Mouse (Mus musculus) lung, postnatal 25 days (tissue): ENCODE data around the gene Inpp4b.

Experiments
- DNase-seq: peaks from one replicate; pipeline ENCODE4 v3.0.0; 2022; ENCODE audit warnings: low spot score

The Inpp4b gene

GRCm38 (mm10) chr8:81342236-81342998 is at the start of gene Inpp4b:
Gene Inpp4b (plus strand): TSS chr8:81342556.
- peak; percentile 59 for DNase-seq

GRCm38 (mm10) chr8:81335250-81335649 is 7.1 kb upstream of the Inpp4b start:
- no peak for DNase-seq

- DNase-seq, result no peak
These were observed 1.2 kb upstream of the Inpp4b start for GRCm38 (mm10) chr8:81341191-81341590.

DNA sequence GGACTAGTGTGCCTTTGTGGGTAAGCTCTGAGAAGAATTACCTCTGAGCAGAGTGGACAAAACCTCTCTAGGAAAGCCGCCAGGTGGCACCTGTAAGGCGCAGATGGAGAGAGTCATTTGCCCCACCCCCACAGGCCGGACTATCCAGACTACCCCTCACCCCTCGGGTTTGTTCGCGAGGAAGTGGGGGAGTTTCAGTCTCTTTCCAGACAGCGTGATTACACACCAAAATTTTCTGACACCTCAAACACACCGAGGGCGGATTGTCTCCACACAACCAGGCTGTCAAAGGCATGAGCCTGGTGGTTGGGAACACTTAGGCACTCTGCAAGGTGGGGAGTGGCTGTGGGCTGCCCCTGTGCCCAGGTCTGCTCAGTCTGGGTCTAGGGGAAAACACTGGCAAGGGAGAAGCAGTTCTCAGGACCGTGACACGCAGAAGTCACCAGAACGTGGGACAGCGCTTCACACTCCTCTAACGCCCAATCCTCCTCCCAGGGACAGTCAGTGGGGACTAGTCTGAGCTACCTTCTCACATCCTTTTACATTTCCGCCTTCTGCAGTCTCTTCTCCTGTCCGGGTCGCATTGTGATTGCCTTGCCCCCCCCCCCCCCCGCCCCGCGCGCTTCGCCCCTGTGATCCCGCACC is 643 bp upstream of the Inpp4b start:
- peak; percentile 63 for DNase-seq

DNA sequence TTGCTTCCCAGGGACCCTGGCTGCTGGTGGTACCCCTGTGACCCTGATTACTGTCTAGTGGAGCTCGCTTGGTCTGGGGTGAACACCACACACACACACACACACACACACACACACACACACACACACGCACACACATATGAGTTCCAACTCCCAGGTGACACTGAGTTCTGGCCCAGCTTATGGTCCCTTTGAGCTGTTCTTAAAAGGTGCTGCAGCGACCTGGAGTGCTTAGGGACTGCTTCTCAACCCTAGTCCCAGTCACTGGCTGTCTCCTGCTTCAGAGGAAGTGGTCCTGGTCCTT is 595 bp downstream of the Inpp4b start:
- no peak for DNase-seq

DNA sequence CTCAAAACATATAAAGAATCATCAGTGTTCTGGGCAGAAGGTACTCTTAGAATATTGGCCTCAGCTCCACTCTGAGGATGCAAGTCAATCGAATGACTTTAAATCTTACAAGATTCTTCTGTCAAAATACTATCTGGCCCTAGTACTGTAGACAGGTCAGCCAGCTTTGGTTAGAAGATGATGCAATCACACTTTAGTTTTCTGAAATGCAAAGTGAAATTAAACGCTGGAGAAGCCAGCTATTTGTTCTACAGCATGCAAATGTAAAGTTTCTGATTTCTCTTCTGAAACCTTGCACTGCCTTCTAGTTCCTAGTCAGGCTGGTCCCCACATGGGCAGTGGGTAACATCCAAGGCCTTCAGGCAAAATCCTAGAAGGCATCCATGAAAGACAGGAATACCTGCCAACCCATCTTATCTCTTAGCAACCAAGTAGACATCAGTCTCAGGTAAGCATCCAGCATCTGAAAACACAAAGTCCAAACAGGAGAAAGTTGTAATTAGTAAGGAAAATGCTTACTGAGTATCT is 2.9 kb downstream of the Inpp4b start:
- DNase-seq, result no peak

- peak; percentile 16 for DNase-seq
These were observed 7.1 kb downstream of the Inpp4b start for GRCm38 (mm10) chr8:81349452-81349851.

DNA sequence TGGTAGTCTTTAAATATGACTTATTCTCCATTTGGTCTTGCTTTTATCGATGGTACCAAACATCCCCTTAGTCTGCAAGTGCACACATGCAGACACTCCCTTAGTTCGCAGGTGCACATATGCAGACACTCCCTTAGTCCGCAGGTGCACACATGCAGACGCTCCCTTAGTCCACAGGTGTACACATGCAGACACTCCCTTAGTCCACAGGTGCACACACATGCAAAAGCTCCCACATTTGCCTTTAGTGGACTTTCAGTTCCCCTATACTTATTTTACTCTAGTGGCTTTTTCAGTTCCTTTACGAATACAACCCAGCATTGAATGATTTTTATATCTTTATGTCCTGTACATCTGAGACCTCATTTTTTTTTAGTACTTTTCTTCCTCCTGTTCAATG is 11.1 kb downstream of the Inpp4b start:
- no peak for DNase-seq

GRCm38 (mm10) chr8:81358108-81358507 is 15.8 kb downstream of the Inpp4b start:
- DNase-seq, result no peak

DNA sequence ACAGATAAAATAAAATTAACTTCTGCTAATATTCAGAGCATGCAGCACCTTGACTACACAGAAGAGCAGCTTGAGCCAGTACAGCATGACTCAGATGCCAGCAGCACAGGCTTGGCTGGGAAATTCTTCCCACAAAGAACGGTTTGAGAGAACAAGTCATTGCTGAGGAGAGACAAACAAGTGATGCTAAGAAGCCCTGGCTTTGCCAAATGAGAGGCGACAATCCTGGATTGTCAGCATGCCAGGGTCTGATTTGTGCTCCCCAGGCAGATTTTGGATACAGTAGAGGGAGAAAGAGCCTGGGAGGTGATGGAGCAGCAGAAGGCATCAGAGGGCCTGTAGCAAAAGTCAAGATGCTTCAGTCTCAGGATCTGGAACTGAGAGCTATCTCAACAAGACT is 18.2 kb downstream of the Inpp4b start:
- DNase-seq, result no peak

DNA sequence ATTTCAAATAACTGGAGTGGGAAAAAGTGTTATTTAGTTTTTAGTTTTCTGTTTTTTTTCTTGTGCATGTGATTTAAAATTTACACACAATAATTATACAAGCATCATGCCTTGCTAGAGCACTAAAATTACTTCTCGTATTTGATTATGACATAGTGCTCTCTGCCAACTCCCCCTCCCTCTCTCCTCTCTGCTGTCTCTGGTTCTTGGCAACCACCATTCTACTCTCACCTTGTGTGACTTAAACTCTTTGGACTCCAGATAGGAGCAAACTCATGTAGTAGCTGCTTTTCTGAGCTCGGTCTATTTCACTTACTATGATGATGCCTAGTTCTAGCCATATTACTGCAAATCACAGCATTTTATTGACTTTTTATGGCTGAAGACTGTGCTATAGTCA is 18.8 kb downstream of the Inpp4b start:
- no peak for DNase-seq

DNA sequence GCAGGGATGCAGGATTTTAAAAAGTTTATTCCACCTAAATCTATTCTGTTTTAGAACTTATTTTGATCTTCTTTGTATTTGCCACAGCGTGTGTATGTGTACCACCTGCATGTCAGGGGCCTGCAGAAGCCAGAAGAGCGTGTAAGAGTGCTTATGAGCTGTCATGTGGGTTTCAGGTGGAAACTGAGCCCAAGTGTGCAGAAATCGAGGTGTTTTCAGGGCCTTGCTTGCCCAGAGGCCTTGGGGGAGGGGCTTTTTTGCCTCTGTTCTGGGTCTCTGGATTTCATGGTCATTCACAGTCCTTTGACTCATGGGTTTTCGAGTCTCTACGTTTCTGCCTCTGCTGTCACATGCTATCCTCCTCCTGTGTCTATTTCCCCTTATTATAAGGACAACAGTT is 28.3 kb downstream of the Inpp4b start:
- no peak for DNase-seq

DNA sequence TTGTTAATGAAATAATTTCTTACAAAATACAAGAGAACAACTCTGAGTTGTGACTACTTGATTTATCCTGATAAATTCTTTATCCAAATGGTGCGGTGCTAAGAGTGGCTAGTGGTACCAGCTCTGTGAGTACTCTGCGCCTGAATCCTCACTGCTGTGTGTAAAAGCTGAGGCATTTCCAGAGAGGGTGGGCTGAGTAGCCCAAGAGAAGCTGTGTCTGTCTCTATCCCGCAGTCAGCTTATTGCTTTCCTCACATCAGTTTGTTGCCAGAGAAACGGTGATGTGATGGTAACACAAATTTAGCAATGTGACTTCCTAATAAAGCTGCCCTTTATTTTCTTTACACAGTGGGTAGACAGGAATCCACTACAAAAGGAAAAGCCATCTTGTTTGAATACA is 29.5 kb downstream of the Inpp4b start:
- DNase-seq, result no peak

GRCm38 (mm10) chr8:81374877-81375475 is 32.6 kb downstream of the Inpp4b start:
- DNase-seq, result peak; percentile 15

GRCm38 (mm10) chr8:81388953-81389352 is 46.6 kb downstream of the Inpp4b start:
- no peak for DNase-seq

DNA sequence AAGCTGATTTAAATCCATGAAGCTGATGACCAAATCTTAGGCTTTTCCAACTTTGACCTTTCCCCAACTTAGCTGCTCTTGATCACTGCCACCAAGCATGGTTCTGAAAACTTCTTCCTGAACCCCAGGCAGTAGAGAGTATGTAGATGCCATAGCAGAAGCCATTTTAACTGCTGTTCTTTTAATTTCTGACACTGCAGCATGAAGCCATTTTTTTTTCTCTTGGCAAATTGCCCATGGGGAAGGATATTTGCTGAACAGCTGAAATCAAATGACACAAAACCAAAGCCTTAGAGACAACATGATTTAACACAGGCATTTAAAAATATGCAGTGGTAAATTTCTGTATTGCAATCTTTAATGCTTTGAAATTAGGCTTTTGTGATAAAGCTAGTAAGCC is 56.7 kb downstream of the Inpp4b start:
- DNase-seq, result no peak

DNA sequence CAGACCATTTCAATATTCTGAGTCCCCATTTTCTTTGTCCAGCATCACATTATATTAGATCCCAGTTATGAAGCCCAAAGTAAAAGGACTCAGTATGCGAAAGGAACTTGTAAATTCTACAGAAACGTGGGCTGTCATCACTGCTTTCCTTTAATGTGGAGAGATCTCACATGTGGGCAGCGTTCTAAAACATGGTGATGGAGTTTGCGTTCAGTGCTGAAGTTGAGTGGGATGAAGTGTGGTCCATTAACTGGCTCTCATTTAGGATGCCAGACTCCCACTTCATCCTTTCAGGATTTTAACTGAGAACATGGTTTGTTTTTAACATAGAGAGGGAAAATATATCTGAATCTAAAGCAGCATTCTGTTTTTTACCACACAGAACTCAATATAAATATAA is 57.1 kb downstream of the Inpp4b start:
- DNase-seq, result no peak

GRCm38 (mm10) chr8:81412707-81413106 is 70.4 kb downstream of the Inpp4b start:
- no peak for DNase-seq

DNA sequence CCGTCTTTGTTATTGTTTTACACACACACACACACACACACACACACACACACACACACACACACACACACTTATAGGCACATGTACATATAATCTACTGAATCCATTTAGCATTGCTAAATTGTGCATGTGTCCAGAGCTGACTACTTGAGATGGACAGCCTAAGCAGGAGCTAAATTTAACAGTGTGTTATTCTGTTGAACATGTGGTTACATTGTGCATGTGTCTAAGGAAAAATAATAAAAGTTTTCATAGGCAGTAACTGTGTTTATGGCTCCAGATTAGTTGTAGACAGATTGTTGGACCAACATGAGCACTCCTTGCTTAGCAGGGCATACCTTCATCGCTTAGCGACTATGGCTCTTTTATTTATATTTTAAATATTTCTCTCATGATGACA is 101.6 kb downstream of the Inpp4b start:
- DNase-seq, result no peak

DNA sequence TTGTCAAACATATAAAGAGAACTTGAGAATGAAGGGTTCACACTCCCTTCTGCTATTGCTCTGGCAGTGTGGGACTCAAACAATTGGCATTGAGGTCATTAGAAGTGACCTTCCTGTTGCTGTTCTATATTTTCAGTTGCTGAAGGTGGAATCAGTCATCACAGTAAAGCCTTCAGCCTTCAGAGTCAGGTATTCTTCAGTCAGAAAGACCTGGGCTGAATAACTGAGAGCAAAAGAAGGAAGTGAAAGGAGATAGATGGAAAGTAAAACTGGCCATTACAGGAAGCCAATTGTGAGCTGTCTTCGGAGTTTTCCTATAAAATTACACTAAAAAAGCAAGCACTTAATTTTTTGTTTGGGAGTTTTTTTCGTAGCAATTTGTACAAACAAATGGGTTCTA is 107.4 kb downstream of the Inpp4b start:
- DNase-seq, result peak; percentile 0

DNA sequence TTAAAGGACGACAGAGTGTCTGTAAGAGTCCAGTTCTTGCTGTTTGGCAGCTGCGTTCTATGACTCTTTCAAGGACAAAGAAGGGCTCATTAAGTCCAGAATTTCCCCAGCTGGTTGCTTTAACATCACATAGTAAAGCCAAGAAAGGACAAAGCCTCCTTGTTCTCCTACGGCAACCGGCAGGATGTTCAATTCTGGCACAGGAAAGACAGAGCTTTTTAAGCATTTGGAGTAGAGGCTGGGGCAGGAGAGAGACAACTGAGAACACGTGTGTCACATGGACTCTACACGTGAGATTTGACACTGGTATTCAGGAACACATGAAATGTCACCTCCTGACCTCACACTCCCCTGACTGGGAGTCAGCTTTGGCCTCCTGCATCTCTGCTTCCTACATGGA is 109.7 kb downstream of the Inpp4b start:
- DNase-seq, result peak; percentile 0

- DNase-seq, result no peak
These were observed 112.5 kb downstream of the Inpp4b start for GRCm38 (mm10) chr8:81454830-81455229.

DNA sequence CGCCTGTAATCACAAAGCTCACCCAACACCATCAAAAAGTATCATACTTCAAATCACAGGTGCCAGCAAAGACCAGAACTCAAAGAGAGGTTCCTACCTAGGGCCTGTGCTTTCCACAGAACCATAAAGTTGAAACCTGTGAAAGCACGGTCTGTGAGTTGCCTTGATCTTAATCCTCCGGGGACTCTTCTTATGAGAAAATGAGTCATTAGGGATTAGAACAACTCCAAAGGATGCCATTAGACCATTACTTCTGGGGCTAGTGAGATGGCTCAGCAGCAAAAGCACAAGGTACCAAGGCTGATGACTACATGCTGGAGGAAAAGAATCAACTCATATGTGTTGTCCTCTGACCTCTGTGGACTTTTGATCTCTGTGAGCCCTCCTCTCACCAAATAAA is 121.4 kb downstream of the Inpp4b start:
- no peak for DNase-seq
